Mouse (Mus musculus): Measurements from ENCODE around the gene Ttc30a2. TPM values are rescaled to one million over a fixed set of nuclear protein-coding genes. Genes with fewer than 3 reads are reported as not detected.

The Ttc30a2 gene
- total RNA-seq, 4 experiments from 2014 or later: 0.20 to 0.59 (median 0.28) TPM

DNA sequence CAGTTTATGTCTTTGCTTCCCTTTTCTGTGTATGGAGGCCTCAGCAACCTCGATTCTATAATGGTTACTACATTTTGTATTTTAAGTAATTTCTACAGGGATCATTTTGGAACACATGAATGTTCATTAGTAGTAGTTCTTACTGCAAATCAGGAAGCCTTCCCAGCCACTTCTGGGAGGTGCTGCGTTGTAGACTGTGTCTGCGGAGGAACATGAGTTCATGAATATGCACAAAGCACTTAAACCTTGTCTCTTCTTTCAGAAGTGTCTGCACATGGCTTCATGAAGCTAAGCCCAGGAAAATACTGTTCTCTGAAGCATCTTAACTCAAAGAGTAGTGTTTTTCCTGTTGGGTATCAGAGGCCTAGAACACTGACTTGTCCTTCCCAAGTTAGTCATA, 50.0 kb downstream of the Ttc30a2 start:
- no peak for DNase-seq

- no peak for DNase-seq
These were observed 51.9 kb downstream of the Ttc30a2 start for GRCm38 (mm10) chr2:75926061-75926460.

Other genes with a start within 250 kb of the Ttc30a2 start
- gene Agps, start 146.0 kb downstream of the Ttc30a2 start, total RNA-seq (2022): 10 to 100 TPM; 36.7 to 39.1 (median 39.1) TPM
- 10 to 100 TPM; 22.0 to 25.8 (median 22.5) TPM for gene Ttc30b, start 39.6 kb downstream of the Ttc30a2 start, total RNA-seq (2022)
- gene Ttc30a1, start 3.8 kb upstream of the Ttc30a2 start, total RNA-seq (2022): 1 to 10 TPM; 2.9 to 4.2 (median 4.2) TPM

All from adrenal gland, adult 8-10 months (tissue).